Mouse (Mus musculus): ENCODE measurements around the gene Tlr2. TPM values are rescaled to one million over a fixed set of nuclear protein-coding genes. Genes with fewer than 3 reads are reported as not detected.
"Not testable (repeated sequence)": the region's sequence is repeated elsewhere in the genome, so short reads cannot be mapped to it uniquely, and the experiment has no call there.

The Tlr2 gene
- polyA plus RNA-seq (2015; fragmentation: Nextera tagmentation; extraction: Ambion mirVana) = 1.1 and 1.2 TPM in 2 replicates

GRCm38 (mm10) chr3:83841095-83841850 is at the start of gene Tlr2:
Gene Tlr2 (minus strand): TSS chr3:83841767.
- Histone ChIP-seq H3K27me3 (peaks cover 42% of the 10 kb centered on the region), H3K4me3 (peak within 1 kb of the TSS; percentile 50), H3K4me2 (peak within 1 kb of the TSS; percentile 83), H3K27ac (no peak within 1 kb of the TSS), H3K9me3 (no peaks in the 10 kb centered on the region), H3K4me1 (replicated peaks) (peaks cover 11% of the 10 kb centered on the region), H3K9ac (peak within 1 kb of the TSS; percentile 73), H3K36me3 (no peaks in the 10 kb centered on the region)
- under 1% methylated on average over 35 of the region's 35 CpGs for WGBS
- ATAC-seq (ENCODE audit: low FRiP score) = peak; percentile 86

DNA sequence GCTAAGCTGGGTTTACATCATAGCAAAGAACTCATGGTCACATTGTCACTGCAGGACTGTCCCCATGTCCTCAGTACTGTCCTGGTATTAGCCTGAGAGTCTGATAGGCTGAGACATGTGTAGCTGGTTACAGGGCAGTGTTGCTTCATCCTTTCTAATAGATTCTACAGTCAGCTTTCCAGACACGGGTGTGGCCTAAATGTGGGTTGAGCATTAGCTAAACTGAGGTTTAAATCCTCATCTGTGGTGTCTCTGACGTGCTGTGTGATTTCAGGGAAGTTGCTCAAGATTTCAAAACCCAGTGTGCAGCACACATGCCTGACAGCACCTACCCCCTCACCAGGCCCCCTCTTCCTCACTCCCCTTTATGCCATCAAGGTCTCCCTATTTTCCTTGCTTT is 43.6 kb upstream of the Tlr2 start:
- Histone ChIP-seq H3K4me3 (no peak overlapping the region), H3K27me3 (no peaks in the 10 kb centered on the region), H3K4me2 (no peak overlapping the region), H3K9ac (no peak overlapping the region), H3K27ac (no peak overlapping the region), H3K9me3 (no peaks in the 10 kb centered on the region), H3K36me3 (no peaks in the 10 kb centered on the region), H3K4me1 (replicated peaks) (no peaks in the 10 kb centered on the region)
- no peak for ATAC-seq (ENCODE audit: low FRiP score)
- WGBS = 87% methylated on average over 2 of the region's 2 CpGs

GRCm38 (mm10) chr3:83879261-83880050 is 37.9 kb upstream of the Tlr2 start:
- H3K36me3 ChIP-seq; H3K9me3 ChIP-seq; H3K4me3 ChIP-seq; H3K4me2 ChIP-seq; H3K4me1 ChIP-seq (replicated peaks); H3K27me3 ChIP-seq; H3K9ac ChIP-seq; H3K27ac ChIP-seq; ATAC-seq (ENCODE audit: low FRiP score): not testable (repeated sequence)
- WGBS = 89% methylated on average over 5 of the region's 5 CpGs

- WGBS = 95% methylated on average over 4 of the region's 4 CpGs
- no peak overlapping the region for H3K4me3 ChIP-seq
- H3K27ac ChIP-seq = no peak overlapping the region
- ATAC-seq (ENCODE audit: low FRiP score) = no peak
- H3K9me3 ChIP-seq = no peaks in the 10 kb centered on the region
- no peak overlapping the region for H3K9ac ChIP-seq
- no peaks in the 10 kb centered on the region for H3K27me3 ChIP-seq
- no peaks in the 10 kb centered on the region for H3K4me1 ChIP-seq (replicated peaks)
- no peaks in the 10 kb centered on the region for H3K36me3 ChIP-seq
- no peak overlapping the region for H3K4me2 ChIP-seq
These were observed 37.2 kb upstream of the Tlr2 start for GRCm38 (mm10) chr3:83878801-83879200.

DNA sequence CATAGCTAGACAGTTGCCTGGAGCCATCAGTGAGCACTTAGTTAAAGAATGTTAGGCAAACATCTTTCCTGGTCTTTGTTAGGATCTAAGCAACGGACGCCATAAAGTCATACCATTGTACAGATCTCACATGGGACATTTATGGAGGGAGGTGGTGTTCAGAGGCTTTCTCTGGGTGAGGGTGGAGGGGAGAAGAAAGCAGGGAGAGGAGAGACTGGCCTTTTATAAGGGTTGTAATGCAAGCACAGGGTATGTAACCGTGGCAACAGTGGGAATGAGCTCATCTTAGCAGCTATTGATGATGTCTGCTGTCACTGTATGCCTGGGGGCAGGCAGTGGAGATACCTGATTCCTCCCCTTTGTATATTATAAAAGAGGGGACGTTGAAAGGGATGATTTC is 34.7 kb upstream of the Tlr2 start:
- Histone ChIP-seq H3K9me3 (no peaks in the 10 kb centered on the region), H3K4me2 (no peak overlapping the region), H3K4me1 (replicated peaks) (no peaks in the 10 kb centered on the region), H3K36me3 (no peaks in the 10 kb centered on the region), H3K4me3 (no peak overlapping the region), H3K9ac (no peak overlapping the region), H3K27ac (no peak overlapping the region), H3K27me3 (no peaks in the 10 kb centered on the region)
- WGBS = 70% methylated on average over 4 of the region's 4 CpGs
- no peak for ATAC-seq (ENCODE audit: low FRiP score)

DNA sequence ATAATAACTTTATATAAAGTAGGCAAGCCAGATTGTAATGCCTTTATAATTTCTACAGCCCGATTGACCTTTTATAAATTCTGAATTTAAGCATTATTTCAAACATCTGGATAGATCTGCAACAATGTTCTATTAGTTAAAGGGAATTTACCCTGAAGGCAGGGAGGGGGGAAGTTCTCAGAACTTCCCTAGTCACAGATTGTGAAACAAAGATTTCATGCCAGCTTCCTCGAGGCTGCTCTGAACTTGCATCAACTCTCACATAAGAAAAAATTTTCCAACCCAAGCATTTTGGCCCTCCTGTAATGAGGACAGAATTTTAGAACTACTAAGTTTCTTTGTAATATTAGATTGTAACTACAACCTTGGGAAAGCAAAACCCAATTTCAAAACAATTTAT is 33.5 kb upstream of the Tlr2 start:
- H3K4me1 ChIP-seq (replicated peaks); H3K27me3 ChIP-seq; H3K27ac ChIP-seq; H3K9me3 ChIP-seq; H3K9ac ChIP-seq; H3K4me3 ChIP-seq; H3K4me2 ChIP-seq; H3K36me3 ChIP-seq; ATAC-seq (ENCODE audit: low FRiP score): not testable (repeated sequence)
- 90% methylated on average over 2 of the region's 2 CpGs for WGBS

DNA sequence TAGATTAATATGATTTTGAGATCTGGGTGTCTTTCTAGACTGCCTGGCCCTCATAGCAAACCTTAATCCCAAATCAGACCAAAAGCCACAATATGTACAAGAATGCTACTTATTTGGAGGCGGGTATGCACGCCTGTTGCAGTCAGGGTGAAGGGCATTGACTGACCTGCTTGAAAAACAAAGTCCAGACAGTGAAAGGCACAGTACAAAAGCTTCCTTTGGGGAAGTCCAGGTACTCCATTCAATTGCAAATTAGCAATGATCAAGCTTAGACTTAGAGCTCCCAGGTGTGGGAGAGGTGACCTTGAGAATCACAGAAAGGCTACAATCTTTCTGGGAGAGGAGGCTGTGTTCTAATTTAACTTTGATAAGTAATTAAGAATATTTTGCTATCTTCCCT is 31.3 kb upstream of the Tlr2 start:
- H3K27me3 ChIP-seq; H3K9ac ChIP-seq; H3K4me3 ChIP-seq; H3K4me2 ChIP-seq; H3K4me1 ChIP-seq (replicated peaks); H3K36me3 ChIP-seq; H3K27ac ChIP-seq; H3K9me3 ChIP-seq; ATAC-seq (ENCODE audit: low FRiP score): not testable (repeated sequence)
- 93% methylated on average over 2 of the region's 2 CpGs for WGBS

DNA sequence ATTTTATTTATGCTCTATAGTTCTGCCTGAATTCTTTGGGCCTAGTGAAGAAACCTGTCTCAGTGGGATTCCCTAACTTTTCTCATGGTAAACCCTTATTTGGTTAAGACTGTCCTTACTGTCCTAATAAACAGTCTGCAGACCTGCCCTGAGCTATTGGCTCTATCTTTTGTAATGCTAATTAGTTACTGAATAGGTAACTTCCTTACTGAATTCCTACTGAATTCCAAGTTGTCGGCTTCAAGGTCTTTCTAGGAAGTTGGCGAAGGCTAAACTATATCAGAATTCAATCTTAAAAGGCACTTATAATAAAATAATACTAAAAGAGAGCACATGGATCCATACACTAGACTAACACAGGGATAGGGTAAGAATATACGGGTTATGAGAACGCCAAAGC is 30.4 kb upstream of the Tlr2 start:
- not testable (repeated sequence) for ATAC-seq (ENCODE audit: low FRiP score); H3K9ac ChIP-seq; H3K4me3 ChIP-seq; H3K4me1 ChIP-seq (replicated peaks); H3K27me3 ChIP-seq; H3K27ac ChIP-seq; H3K9me3 ChIP-seq; H3K36me3 ChIP-seq; H3K4me2 ChIP-seq
- 98% methylated on average over 4 of the region's 4 CpGs for WGBS

GRCm38 (mm10) chr3:83871559-83871958 is 30.0 kb upstream of the Tlr2 start:
- not testable (repeated sequence) for H3K9ac ChIP-seq; H3K36me3 ChIP-seq; H3K27me3 ChIP-seq; H3K4me3 ChIP-seq; H3K27ac ChIP-seq; ATAC-seq (ENCODE audit: low FRiP score); H3K4me1 ChIP-seq (replicated peaks); H3K9me3 ChIP-seq; H3K4me2 ChIP-seq
- WGBS = 93% methylated on average over 7 of the region's 7 CpGs

DNA sequence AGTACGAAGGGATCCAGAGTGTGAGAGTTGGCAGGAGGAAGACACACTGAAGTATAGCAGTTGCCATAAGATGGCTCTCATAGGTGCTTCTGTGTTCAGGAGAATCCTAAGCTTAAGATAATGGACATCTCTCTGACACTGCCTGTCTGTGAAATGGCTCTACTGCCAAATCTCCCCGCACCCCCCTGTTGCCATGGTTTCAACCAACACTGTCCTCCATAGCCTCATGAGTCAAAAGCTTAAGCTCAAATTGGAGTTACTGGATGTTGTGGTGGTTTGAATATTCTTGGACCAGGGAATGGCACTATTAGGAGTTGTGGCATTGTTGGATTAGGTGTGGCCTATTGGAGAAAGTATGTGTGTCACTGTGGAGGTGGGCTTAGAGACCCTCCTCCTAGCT is 28.2 kb upstream of the Tlr2 start:
- no peak overlapping the region for H3K4me2 ChIP-seq
- H3K36me3 ChIP-seq = no peaks in the 10 kb centered on the region
- ATAC-seq (ENCODE audit: low FRiP score) = no peak
- no peak overlapping the region for H3K9ac ChIP-seq
- 97% methylated on average over 2 of the region's 2 CpGs for WGBS
- H3K4me3 ChIP-seq = no peak overlapping the region
- no peaks in the 10 kb centered on the region for H3K27me3 ChIP-seq
- H3K27ac ChIP-seq = no peak overlapping the region
- H3K9me3 ChIP-seq = no peaks in the 10 kb centered on the region
- no peaks in the 10 kb centered on the region for H3K4me1 ChIP-seq (replicated peaks)

DNA sequence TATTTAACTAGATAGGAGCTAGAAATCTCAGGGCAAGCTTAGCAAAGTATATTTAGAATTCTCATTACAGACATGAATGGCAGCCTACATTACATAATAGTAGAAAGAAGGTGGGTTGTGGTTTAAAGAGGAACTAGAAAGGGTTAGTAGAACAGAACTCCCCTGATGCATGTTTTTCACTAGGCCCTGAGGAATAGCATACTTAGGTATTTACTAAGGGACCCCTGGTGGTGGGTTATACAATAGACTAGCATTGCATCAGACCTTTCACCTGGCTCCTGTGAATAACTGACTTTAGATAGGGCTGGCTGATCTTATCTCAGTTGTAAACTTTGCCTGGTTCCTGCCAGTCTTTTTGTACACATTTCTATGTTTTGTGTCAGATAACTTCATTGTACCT is 25.5 kb upstream of the Tlr2 start:
- not testable (repeated sequence) for H3K27ac ChIP-seq; H3K4me3 ChIP-seq; H3K27me3 ChIP-seq; H3K36me3 ChIP-seq; H3K9ac ChIP-seq; H3K9me3 ChIP-seq; H3K4me1 ChIP-seq (replicated peaks); H3K4me2 ChIP-seq; ATAC-seq (ENCODE audit: low FRiP score)

GRCm38 (mm10) chr3:83865216-83865615 is 23.6 kb upstream of the Tlr2 start:
- Histone ChIP-seq H3K36me3 (no peaks in the 10 kb centered on the region), H3K27ac (no peak overlapping the region), H3K4me1 (replicated peaks) (no peaks in the 10 kb centered on the region), H3K9ac (no peak overlapping the region), H3K9me3 (no peaks in the 10 kb centered on the region), H3K27me3 (no peaks in the 10 kb centered on the region), H3K4me3 (no peak overlapping the region), H3K4me2 (no peak overlapping the region)
- ATAC-seq (ENCODE audit: low FRiP score) = no peak
- 84% methylated on average over 2 of the region's 2 CpGs for WGBS

GRCm38 (mm10) chr3:83864064-83864548 is 22.5 kb upstream of the Tlr2 start:
- H3K4me3 ChIP-seq = no peak overlapping the region
- no peaks in the 10 kb centered on the region for H3K4me1 ChIP-seq (replicated peaks)
- H3K36me3 ChIP-seq = no peaks in the 10 kb centered on the region
- no peak for ATAC-seq (ENCODE audit: low FRiP score)
- no peak overlapping the region for H3K9ac ChIP-seq
- H3K27me3 ChIP-seq = no peaks in the 10 kb centered on the region
- no peak overlapping the region for H3K27ac ChIP-seq
- H3K9me3 ChIP-seq = no peaks in the 10 kb centered on the region
- no peak overlapping the region for H3K4me2 ChIP-seq
- 84% methylated on average over 9 of the region's 9 CpGs for WGBS
